Mouse (Mus musculus) cerebellum, adult (tissue): Measurements from ENCODE around the gene Izumo2.
"Not testable (repeated sequence)": the region's sequence is repeated elsewhere in the genome, so short reads cannot be mapped to it uniquely, and the experiment has no call there.

Source experiments
- ATAC-seq: cut with Nextera tagmentation; 2 replicates; pipeline ENCODE4 v1.9.2; 2017; ENCODE audit warnings: mild to moderate bottlenecking, moderate library complexity, mixed read lengths; ENCODE audit not compliant: insufficient number of reproducible peaks, low FRiP score, low TSS enrichment

The Izumo2 gene

GRCm38 (mm10) chr7:44748101-44749044 is 39.8 kb downstream of the Izumo2 start, which contains the start of gene Vrk3:
TSS of gene Vrk3 (plus strand) at chr7:44748413.
- ATAC-seq: peak; percentile 94

DNA sequence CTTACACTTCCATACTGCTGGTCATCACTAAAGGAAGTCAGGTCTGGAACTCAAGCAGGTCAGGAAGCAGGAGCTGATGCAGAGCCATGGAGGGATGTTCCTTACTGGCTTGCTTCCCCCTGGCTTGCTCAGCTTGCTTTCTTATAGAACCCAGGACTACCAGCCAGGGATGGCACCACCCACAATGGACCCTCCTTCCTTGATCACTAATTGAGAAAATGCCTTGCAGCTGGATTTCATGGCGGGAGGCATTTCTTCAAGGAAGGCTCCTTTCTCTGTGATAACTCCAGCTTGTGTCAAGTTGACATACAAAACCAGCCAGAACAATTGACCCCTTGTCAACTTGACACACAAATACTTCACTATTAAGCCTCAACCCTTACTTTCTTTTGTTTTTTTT is 42.4 kb downstream of the Izumo2 start, which contains the start of gene Zfp473:
TSS of gene Zfp473 (minus strand) at position 101 of the 400 bp plus-strand sequence.
- not testable (repeated sequence) for ATAC-seq

DNA sequence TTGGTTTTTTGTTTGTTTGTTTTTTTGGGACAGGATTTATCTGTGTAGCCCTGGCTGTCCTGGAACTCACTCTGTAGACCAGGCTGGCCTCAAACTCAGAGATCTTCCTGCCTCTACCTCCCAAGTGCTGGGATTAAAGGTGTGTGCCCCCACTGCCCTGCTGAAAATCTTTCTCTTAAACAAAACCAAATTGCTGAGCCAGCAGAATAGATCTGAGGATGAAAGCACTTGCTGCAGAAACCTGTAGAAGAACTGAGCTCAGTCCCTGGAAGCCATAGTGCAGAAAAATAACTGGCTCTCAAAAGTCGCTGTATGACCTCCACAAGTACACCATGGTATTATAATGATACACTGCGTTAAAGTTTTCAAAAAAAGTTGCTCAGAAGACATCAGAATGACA is 48.6 kb downstream of the Izumo2 start:
- no peak for ATAC-seq

- no peak for ATAC-seq
These were observed 51.8 kb downstream of the Izumo2 start for GRCm38 (mm10) chr7:44760366-44760765.

DNA sequence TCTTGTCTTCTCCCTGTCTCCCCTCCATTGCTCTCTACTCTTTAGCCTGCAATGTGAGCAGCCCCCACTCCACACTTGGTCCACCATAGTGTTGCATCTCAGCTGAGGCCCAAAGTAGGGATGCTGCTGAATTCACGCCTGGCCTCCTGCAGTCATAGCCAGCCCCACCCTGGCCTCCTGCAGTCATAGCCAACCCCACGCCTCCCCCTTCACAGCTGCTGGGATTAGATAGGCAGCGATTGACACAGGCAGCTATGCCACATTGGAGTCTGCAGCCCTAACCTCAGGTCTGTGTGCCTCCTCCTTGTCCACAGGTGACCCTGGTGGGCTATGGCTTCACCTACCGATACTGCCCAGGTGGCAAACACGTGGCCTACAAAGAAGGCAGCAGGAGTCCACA is 59.6 kb downstream of the Izumo2 start:
- no peak for ATAC-seq
